Mouse (Mus musculus) subcutaneous adipose tissue, adult 2 months (tissue): Measurements from ENCODE around the gene Rufy2. TPM values are rescaled to one million over a fixed set of nuclear protein-coding genes. Genes with fewer than 3 reads are reported as not detected.

Experiments
- polyA plus RNA-seq: library from polyadenylated mRNA; depleted of rRNA; stranded (reverse); fragments of >200 nt; gene quantifications from 2 replicates; pipeline ENCODE4 v1.2.3, GENCODE M21; 2012; ENCODE audit warnings: low replicate concordance; rRNA removed

The Rufy2 gene
- polyA plus RNA-seq = 3.4 and 6.6 TPM in 2 replicates

GRCm38 (mm10) chr10:62980039-62980954 lies at the start of gene Rufy2:
Gene Rufy2, plus strand, starts transcription at chr10:62980223.

GRCm38 (mm10) chr10:62946738-62947471 lies 33.1 kb upstream of the Rufy2 start, which contains the start of gene Dna2:
Gene Dna2, plus strand, starts transcription at chr10:62947026.

GRCm38 (mm10) chr10:63023749-63024579 lies 43.9 kb downstream of the Rufy2 start, which contains the start of the genes Hnrnph3 and Pbld2:
Gene Hnrnph3, minus strand, starts transcription at chr10:63024217.
Gene Pbld2, plus strand, starts transcription at chr10:63024315.

GRCm38 (mm10) chr10:63059862-63060261 lies 79.8 kb downstream of the Rufy2 start, which contains the start of gene Pbld1:
Gene Pbld1, plus strand, starts transcription at chr10:63060162.

Other genes with a start within 250 kb of the Rufy2 start
- gene Ccar1, start 187.9 kb upstream of the Rufy2 start, polyA plus RNA-seq = 53.2 and 101 TPM in 2 replicates
- 0.72 and 5.8 TPM in 2 replicates for gene Tet1, start 71.2 kb upstream of the Rufy2 start, polyA plus RNA-seq
- 35.5 and 41.7 TPM in 2 replicates for gene Slc25a16, start 59.6 kb upstream of the Rufy2 start, polyA plus RNA-seq
- 2.3 and 5.8 TPM in 2 replicates for gene Dna2, start 33.2 kb upstream of the Rufy2 start, polyA plus RNA-seq
- 9.3 and 21.2 TPM in 2 replicates for gene Hnrnph3, start 44.0 kb downstream of the Rufy2 start, polyA plus RNA-seq
- gene Pbld2, start 44.1 kb downstream of the Rufy2 start, polyA plus RNA-seq = 1.5 and 2.5 TPM in 2 replicates
- 4.1 and 12.0 TPM in 2 replicates for gene Pbld1, start 79.9 kb downstream of the Rufy2 start, polyA plus RNA-seq
- gene Atoh7, start 119.4 kb downstream of the Rufy2 start, polyA plus RNA-seq = 0.09 TPM in 1 of 2 replicates, not detected in the other
- 0.06 TPM in 2 replicates for gene Mypn, start 223.7 kb downstream of the Rufy2 start, polyA plus RNA-seq